Mouse (Mus musculus): Measurements from ENCODE around the gene Adamts6. TPM values are rescaled to one million over a fixed set of nuclear protein-coding genes. Genes with fewer than 3 reads are reported as not detected.
A peak's percentile ranks its signal among the peaks of the same experiment; 100 is the strongest.

The Adamts6 gene
- polyA plus RNA-seq, 1 experiment from 2014 or later: 3.1 TPM

DNA sequence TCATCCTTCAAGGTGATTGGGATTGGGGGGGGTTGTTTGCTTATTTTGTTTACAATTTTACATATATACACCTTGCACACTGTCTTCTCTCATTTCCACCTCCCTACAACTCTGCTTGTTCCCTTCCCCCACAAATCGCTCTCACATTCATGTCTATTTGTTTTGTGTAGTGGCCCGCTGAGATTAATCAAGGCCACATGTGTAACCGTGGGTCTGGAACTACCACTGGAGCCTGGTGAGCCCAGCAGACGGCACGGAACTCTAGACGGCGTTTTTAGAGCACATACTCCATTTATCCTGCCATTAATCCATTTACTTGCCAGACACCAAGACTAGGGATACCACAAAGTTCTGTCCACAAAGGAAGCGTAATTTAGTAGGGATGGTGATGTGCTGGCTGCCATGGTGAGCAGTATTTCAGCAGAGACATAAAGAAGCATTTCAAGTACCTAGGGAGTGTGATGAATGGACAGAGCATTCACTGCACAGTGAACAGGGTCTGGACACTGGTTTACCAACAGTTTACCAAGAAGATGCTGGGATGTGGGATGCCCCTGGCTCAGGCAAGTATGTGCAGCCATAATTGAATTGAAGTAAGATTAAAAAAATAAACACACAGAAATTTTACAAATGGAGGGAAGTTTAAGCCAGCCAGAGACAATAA lies 194.9 kb downstream of the Adamts6 start:
- H3K9me3 ChIP-seq: no peaks in the 10 kb centered on the region
- DNase-seq (ENCODE audit: low spot score): no peak
- H3K36me3 ChIP-seq: peaks cover 10% of the 10 kb centered on the region; the same call in 1 of the 2 replicates
- H3K4me3 ChIP-seq: no peak overlapping the region
- peaks cover 10% of the 10 kb centered on the region for H3K4me1 ChIP-seq
- 81% methylated on average over 8 of the region's 8 CpGs for WGBS
- H3K27ac ChIP-seq: no peak overlapping the region
- no peaks in the 10 kb centered on the region for H3K27me3 ChIP-seq (ENCODE audit: insufficient read depth, poor library complexity, severe bottlenecking)

GRCm38 (mm10) chr13:104483111-104483722 lies 195.6 kb downstream of the Adamts6 start:
- no peak for DNase-seq (ENCODE audit: low spot score)
- Histone ChIP-seq H3K4me1 (peaks cover 10% of the 10 kb centered on the region), H3K36me3 (peaks cover 10% of the 10 kb centered on the region; the same call in 1 of the 2 replicates), H3K27me3 (ENCODE audit: insufficient read depth, poor library complexity, severe bottlenecking) (no peaks in the 10 kb centered on the region), H3K9me3 (no peaks in the 10 kb centered on the region), H3K27ac (no peak overlapping the region), H3K4me3 (no peak overlapping the region)
- WGBS: 70% methylated on average over 12 of the region's 12 CpGs

- Histone ChIP-seq H3K4me1 (peaks cover 8% of the 10 kb centered on the region; the same call in 1 of the 2 replicates), H3K4me3 (no peak overlapping the region), H3K9me3 (no peaks in the 10 kb centered on the region), H3K27ac (no peak overlapping the region), H3K27me3 (ENCODE audit: insufficient read depth, poor library complexity, severe bottlenecking) (no peaks in the 10 kb centered on the region), H3K36me3 (peaks cover 5% of the 10 kb centered on the region; the same call in 1 of the 2 replicates)
- no peak for DNase-seq (ENCODE audit: low spot score)
- WGBS: 75% methylated on average over 4 of the region's 4 CpGs
Observed at GRCm38 (mm10) chr13:104491046-104491811, 203.6 kb downstream of the Adamts6 start.

GRCm38 (mm10) chr13:104493466-104493993 lies 205.9 kb downstream of the Adamts6 start:
- H3K4me1 ChIP-seq: peaks cover 8% of the 10 kb centered on the region; the same call in 1 of the 2 replicates
- no peak overlapping the region for H3K27ac ChIP-seq
- no peaks in the 10 kb centered on the region for H3K27me3 ChIP-seq (ENCODE audit: insufficient read depth, poor library complexity, severe bottlenecking)
- H3K36me3 ChIP-seq: peaks cover 5% of the 10 kb centered on the region; the same call in 1 of the 2 replicates
- WGBS: 63% methylated on average over 8 of the region's 8 CpGs
- no peaks in the 10 kb centered on the region for H3K9me3 ChIP-seq
- H3K4me3 ChIP-seq: no peak overlapping the region
- peak; percentile 55 for DNase-seq (ENCODE audit: low spot score)

- Histone ChIP-seq H3K27me3 (ENCODE audit: insufficient read depth, poor library complexity, severe bottlenecking) (no peaks in the 10 kb centered on the region), H3K9me3 (no peaks in the 10 kb centered on the region), H3K27ac (no peak overlapping the region), H3K36me3 (peaks cover 5% of the 10 kb centered on the region; the same call in 1 of the 2 replicates), H3K4me3 (no peak overlapping the region), H3K4me1 (peaks cover 8% of the 10 kb centered on the region; the same call in 1 of the 2 replicates)
- peak; percentile 77 for DNase-seq (ENCODE audit: low spot score)
- 45% methylated on average over 8 of the region's 8 CpGs for WGBS
Observed at GRCm38 (mm10) chr13:104494200-104494873, 206.7 kb downstream of the Adamts6 start.

DNA sequence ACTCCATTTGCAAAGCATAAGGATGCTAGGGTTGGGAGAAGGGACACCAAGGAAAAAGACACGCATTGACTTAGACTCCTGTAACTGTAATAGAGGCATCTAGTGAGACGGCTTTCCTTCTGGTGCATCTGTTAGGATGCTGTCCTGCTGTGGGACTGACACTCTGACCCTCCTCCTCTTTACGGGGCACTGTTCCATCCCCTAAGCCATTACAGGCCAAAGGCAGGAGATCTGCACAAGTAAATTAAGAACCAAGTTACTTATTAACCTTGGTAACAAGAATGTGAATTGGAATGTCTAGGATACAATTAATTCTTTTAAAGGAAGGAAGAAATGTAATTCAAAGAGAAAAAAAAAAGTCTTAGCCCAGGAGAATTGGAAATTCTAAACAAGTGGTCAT lies 210.0 kb downstream of the Adamts6 start:
- 79% methylated on average over 3 of the region's 3 CpGs for WGBS
- no peak overlapping the region for H3K4me3 ChIP-seq
- H3K4me1 ChIP-seq: peaks cover 8% of the 10 kb centered on the region; the same call in 1 of the 2 replicates
- H3K27me3 ChIP-seq (ENCODE audit: insufficient read depth, poor library complexity, severe bottlenecking): no peaks in the 10 kb centered on the region
- no peak for DNase-seq (ENCODE audit: low spot score)
- peaks cover 5% of the 10 kb centered on the region; the same call in 1 of the 2 replicates for H3K36me3 ChIP-seq
- no peaks in the 10 kb centered on the region for H3K9me3 ChIP-seq
- no peak overlapping the region for H3K27ac ChIP-seq

GRCm38 (mm10) chr13:104498669-104499068 lies 211.0 kb downstream of the Adamts6 start:
- peak; percentile 55 for DNase-seq (ENCODE audit: low spot score)
- H3K4me3 ChIP-seq: no peak overlapping the region
- 92% methylated on average over 6 of the region's 6 CpGs for WGBS
- H3K27ac ChIP-seq: no peak overlapping the region
- H3K27me3 ChIP-seq (ENCODE audit: insufficient read depth, poor library complexity, severe bottlenecking): no peaks in the 10 kb centered on the region
- peaks cover 5% of the 10 kb centered on the region; the same call in 1 of the 2 replicates for H3K36me3 ChIP-seq
- H3K4me1 ChIP-seq: peaks cover 5% of the 10 kb centered on the region; the same call in 1 of the 2 replicates
- H3K9me3 ChIP-seq: no peaks in the 10 kb centered on the region

- Histone ChIP-seq H3K27me3 (ENCODE audit: insufficient read depth, poor library complexity, severe bottlenecking) (no peaks in the 10 kb centered on the region), H3K9me3 (no peaks in the 10 kb centered on the region), H3K4me1 (peaks cover 2% of the 10 kb centered on the region; the same call in 1 of the 2 replicates), H3K36me3 (peaks cover 5% of the 10 kb centered on the region; the same call in 1 of the 2 replicates), H3K27ac (no peak overlapping the region), H3K4me3 (no peak overlapping the region)
- DNase-seq (ENCODE audit: low spot score): peak; percentile 58
- 85% methylated on average over 9 of the region's 9 CpGs for WGBS
Observed at GRCm38 (mm10) chr13:104499116-104500040, 211.7 kb downstream of the Adamts6 start.

DNA sequence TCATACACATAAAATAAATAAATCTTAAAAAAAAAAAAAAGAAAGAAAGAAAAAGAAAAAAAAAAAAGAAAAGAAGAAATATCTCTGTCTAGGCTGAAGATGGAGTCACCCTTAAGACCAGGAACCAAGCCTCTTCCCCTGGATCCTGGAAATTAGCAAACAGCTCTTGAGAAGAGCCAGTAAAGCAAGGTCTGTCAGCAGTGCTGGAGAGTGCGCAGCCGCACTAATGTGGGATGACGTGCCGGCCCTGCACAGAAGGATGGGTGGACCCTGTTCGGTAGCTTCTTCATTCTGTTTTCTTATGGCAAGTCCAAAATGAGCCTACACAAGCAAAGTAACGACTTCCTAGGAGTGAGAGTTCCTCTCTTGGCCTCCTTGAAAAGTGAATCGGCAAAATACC lies 214.8 kb downstream of the Adamts6 start:
- no peak overlapping the region for H3K27ac ChIP-seq
- no peaks in the 10 kb centered on the region for H3K27me3 ChIP-seq (ENCODE audit: insufficient read depth, poor library complexity, severe bottlenecking)
- 0 out of 2 replicates have a peak, but pooled peaks cover 8% of the 10 kb centered on the region for H3K4me1 ChIP-seq
- 91% methylated on average over 7 of the region's 7 CpGs for WGBS
- H3K36me3 ChIP-seq: no peaks in the 10 kb centered on the region
- no peak overlapping the region for H3K4me3 ChIP-seq
- DNase-seq (ENCODE audit: low spot score): peak; percentile 66
- H3K9me3 ChIP-seq: no peaks in the 10 kb centered on the region

GRCm38 (mm10) chr13:104504043-104504442 lies 216.4 kb downstream of the Adamts6 start:
- no peaks in the 10 kb centered on the region for H3K9me3 ChIP-seq
- WGBS: 70% methylated on average over 1 of the region's 1 CpGs
- no peaks in the 10 kb centered on the region for H3K36me3 ChIP-seq
- H3K27me3 ChIP-seq (ENCODE audit: insufficient read depth, poor library complexity, severe bottlenecking): no peaks in the 10 kb centered on the region
- DNase-seq (ENCODE audit: low spot score): peak; percentile 35
- no peak overlapping the region for H3K4me3 ChIP-seq
- 0 out of 2 replicates have a peak, but pooled peaks cover 8% of the 10 kb centered on the region for H3K4me1 ChIP-seq
- H3K27ac ChIP-seq: no peak overlapping the region

DNA sequence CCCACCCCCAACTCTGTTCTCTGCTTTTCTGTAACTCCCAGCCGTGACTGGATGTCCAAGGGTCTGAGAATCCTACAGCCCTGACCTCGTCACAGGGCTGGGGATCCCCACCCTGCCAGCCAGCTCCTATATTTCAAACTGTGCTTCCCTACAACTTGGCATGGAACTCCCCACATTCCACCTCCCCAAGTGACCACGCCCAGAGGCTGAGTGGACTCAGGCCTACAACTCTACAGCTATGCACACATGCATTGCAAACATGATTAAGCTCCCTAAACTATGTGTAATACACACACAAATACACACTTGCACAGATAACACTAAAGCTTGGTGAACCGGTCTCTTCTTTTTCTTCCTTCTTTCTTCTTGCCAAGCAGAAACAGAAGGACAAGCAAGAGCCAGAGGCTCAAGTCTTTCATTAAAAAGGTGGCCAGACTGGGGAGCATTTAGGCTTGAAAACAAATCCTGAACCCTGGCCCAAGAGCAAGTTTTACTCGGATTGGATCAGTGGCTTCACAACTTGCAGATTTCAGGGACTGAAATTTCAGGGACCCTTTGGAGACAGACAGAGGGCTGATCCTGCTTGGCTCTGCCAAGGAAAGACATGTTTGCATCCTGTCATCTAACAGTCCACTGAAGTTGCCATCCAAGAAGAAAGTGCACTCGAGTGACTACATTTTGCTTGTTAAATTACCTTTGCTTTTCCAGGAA lies 218.7 kb downstream of the Adamts6 start:
- Histone ChIP-seq H3K36me3 (no peaks in the 10 kb centered on the region), H3K4me3 (no peak overlapping the region), H3K27ac (no peak overlapping the region), H3K9me3 (no peaks in the 10 kb centered on the region), H3K4me1 (peaks cover 16% of the 10 kb centered on the region; the same call in 1 of the 2 replicates), H3K27me3 (ENCODE audit: insufficient read depth, poor library complexity, severe bottlenecking) (no peaks in the 10 kb centered on the region)
- DNase-seq (ENCODE audit: low spot score): peak; percentile 69
- WGBS: 76% methylated on average over 6 of the region's 6 CpGs
